Mouse (Mus musculus) limb, embryonic 15.5 days (tissue): ENCODE results near the gene Cfap157. TPM values are rescaled to one million over a fixed set of nuclear protein-coding genes. Genes with fewer than 3 reads are reported as not detected.

Source experiments
- ATAC-seq: fragments of 200-750 bp; cut with Nextera tagmentation; 2 replicates; pipeline ENCODE4 v1.8.0; 2017; ENCODE audit warnings: low read depth, moderate TSS enrichment; ENCODE audit not compliant: insufficient number of reproducible peaks, low FRiP score, low TSS enrichment
- H3K27ac ChIP-seq: fragments of 300-500 bp; sonication (generic); 2 replicates; pipeline ENCODE4 v1.5.1; 2015; ENCODE audit warnings: moderate library complexity, mild to moderate bottlenecking, inconsistent platforms
- H3K27me3 ChIP-seq: fragments of 300-500 bp; sonication (generic); 2 replicates; pipeline ENCODE4 v1.6.1; 2015; ENCODE audit warnings: inconsistent platforms
- H3K36me3 ChIP-seq: fragments of 300-500 bp; sonication (generic); 2 replicates; pipeline ENCODE4 v1.6.1; 2015; ENCODE audit warnings: inconsistent platforms
- H3K4me1 ChIP-seq: fragments of 300-500 bp; sonication (generic); 2 replicates; pipeline ENCODE4 v1.6.1; 2015; ENCODE audit warnings: inconsistent platforms
- H3K4me2 ChIP-seq: fragments of 300-500 bp; sonication (generic); 2 replicates; pipeline ENCODE4 v1.6.1; 2015; ENCODE audit warnings: mild to moderate bottlenecking, inconsistent platforms
- H3K4me3 ChIP-seq: fragments of 300-500 bp; sonication (generic); 2 replicates; pipeline ENCODE4 v1.5.1; 2015; ENCODE audit warnings: mild to moderate bottlenecking, inconsistent platforms
- H3K9ac ChIP-seq: fragments of 300-500 bp; sonication (generic); 2 replicates; pipeline ENCODE4 v1.6.1; 2015; ENCODE audit warnings: inconsistent platforms
- H3K9me3 ChIP-seq: fragments of 300-500 bp; sonication (generic); 2 replicates; pipeline ENCODE4 v1.6.1; 2016; ENCODE audit warnings: inconsistent platforms
- WGBS: fragments of 180-500 bp; shearing (Covaris S2); methylation state at CpG from one replicate; pipeline ENCODE4 v1.1.7; 2015; 5-methylcytosine and 5-hydroxymethylcytosine counted together
- polyA plus RNA-seq: library from polyadenylated mRNA; unstranded; fragments of >200 nt; fragmentation: Nextera tagmentation; extraction: Ambion mirVana; gene quantifications from 2 replicates; pipeline ENCODE4 v1.2.1, GENCODE M21; 2015

Gene Cfap157
- polyA plus RNA-seq, 1 experiment from 2014 or later: 1.0 TPM

- WGBS: 26% methylated on average over 17 of the region's 17 CpGs
- Histone ChIP-seq H3K4me2 (0 out of 2 replicates have a peak overlapping the region, but pooled peaks have one; percentile 14), H3K27me3 (no peaks in the 10 kb centered on the region), H3K4me1 (peaks cover 11% of the 10 kb centered on the region), H3K27ac (peak overlapping the region; percentile 33), H3K4me3 (no peak overlapping the region), H3K9me3 (no peaks in the 10 kb centered on the region), H3K9ac (no peak overlapping the region), H3K36me3 (peaks cover 19% of the 10 kb centered on the region)
- peak; percentile 72 for ATAC-seq
These were observed 32.8 kb upstream of the Cfap157 start for GRCm38 (mm10) chr2:32816946-32817581.

GRCm38 (mm10) chr2:32816497-32816896 is 32.3 kb upstream of the Cfap157 start:
- peaks cover 24% of the 10 kb centered on the region for H3K36me3 ChIP-seq
- H3K9ac ChIP-seq: no peak overlapping the region
- H3K4me1 ChIP-seq: peaks cover 11% of the 10 kb centered on the region
- WGBS: 85% methylated on average over 2 of the region's 2 CpGs
- H3K9me3 ChIP-seq: no peaks in the 10 kb centered on the region
- H3K27ac ChIP-seq: no peak overlapping the region
- ATAC-seq: no peak
- no peak overlapping the region for H3K4me2 ChIP-seq
- H3K4me3 ChIP-seq: no peak overlapping the region
- no peaks in the 10 kb centered on the region for H3K27me3 ChIP-seq

- no peak overlapping the region for H3K27ac ChIP-seq
- H3K36me3 ChIP-seq: peaks cover 51% of the 10 kb centered on the region
- H3K27me3 ChIP-seq: no peaks in the 10 kb centered on the region
- H3K9me3 ChIP-seq: no peaks in the 10 kb centered on the region
- no peak overlapping the region for H3K4me2 ChIP-seq
- H3K4me1 ChIP-seq: peaks cover 2% of the 10 kb centered on the region
- no peak overlapping the region for H3K9ac ChIP-seq
- no peak for ATAC-seq
- no peak overlapping the region for H3K4me3 ChIP-seq
- 75% methylated on average over 8 of the region's 8 CpGs for WGBS
These were observed 27.7 kb upstream of the Cfap157 start for GRCm38 (mm10) chr2:32811959-32812358.

GRCm38 (mm10) chr2:32808816-32809566 is 24.8 kb upstream of the Cfap157 start:
- Histone ChIP-seq H3K36me3 (peaks cover 62% of the 10 kb centered on the region), H3K4me2 (no peak overlapping the region), H3K27ac (no peak overlapping the region), H3K27me3 (no peaks in the 10 kb centered on the region), H3K9me3 (no peaks in the 10 kb centered on the region), H3K9ac (no peak overlapping the region), H3K4me3 (no peak overlapping the region), H3K4me1 (no peaks in the 10 kb centered on the region)
- 85% methylated on average over 14 of the region's 14 CpGs for WGBS
- no peak for ATAC-seq

- no peak for ATAC-seq
- H3K9me3 ChIP-seq: no peaks in the 10 kb centered on the region
- peaks cover 85% of the 10 kb centered on the region for H3K36me3 ChIP-seq
These were observed 14.2 kb upstream of the Cfap157 start for GRCm38 (mm10) chr2:32798251-32798962.

GRCm38 (mm10) chr2:32795748-32796418 is 11.7 kb upstream of the Cfap157 start:
- 86% methylated on average over 13 of the region's 13 CpGs for WGBS
- H3K4me3 ChIP-seq: no peak overlapping the region
- H3K36me3 ChIP-seq: peaks cover 72% of the 10 kb centered on the region
- H3K9ac ChIP-seq: no peak overlapping the region
- H3K27ac ChIP-seq: no peak overlapping the region
- ATAC-seq: no peak
- H3K27me3 ChIP-seq: no peaks in the 10 kb centered on the region
- no peaks in the 10 kb centered on the region for H3K9me3 ChIP-seq
- no peaks in the 10 kb centered on the region for H3K4me1 ChIP-seq
- H3K4me2 ChIP-seq: no peak overlapping the region

More at GRCm38 (mm10) chr2:32798251-32798962, 14.2 kb upstream of the Cfap157 start:
- H3K27me3 ChIP-seq: no peaks in the 10 kb centered on the region
- H3K4me3 ChIP-seq: no peak overlapping the region
- no peak overlapping the region for H3K27ac ChIP-seq
- H3K4me1 ChIP-seq: no peaks in the 10 kb centered on the region
- H3K4me2 ChIP-seq: no peak overlapping the region
- 68% methylated on average over 10 of the region's 10 CpGs for WGBS
- no peak overlapping the region for H3K9ac ChIP-seq

- Histone ChIP-seq H3K4me2 (no peak overlapping the region), H3K9me3 (no peaks in the 10 kb centered on the region), H3K27ac (no peak overlapping the region), H3K36me3 (peaks cover 43% of the 10 kb centered on the region), H3K4me1 (no peaks in the 10 kb centered on the region), H3K4me3 (no peak overlapping the region), H3K9ac (no peak overlapping the region), H3K27me3 (no peaks in the 10 kb centered on the region)
- 67% methylated on average over 6 of the region's 6 CpGs for WGBS
- no peak for ATAC-seq
These were observed 7.1 kb upstream of the Cfap157 start for GRCm38 (mm10) chr2:32791297-32791696.

- Histone ChIP-seq H3K4me2 (no peak overlapping the region), H3K9me3 (no peaks in the 10 kb centered on the region), H3K27me3 (no peaks in the 10 kb centered on the region), H3K4me1 (peaks cover 6% of the 10 kb centered on the region; the same call in 1 of the 2 replicates), H3K9ac (no peak overlapping the region), H3K27ac (no peak overlapping the region), H3K4me3 (no peak overlapping the region), H3K36me3 (peaks cover 16% of the 10 kb centered on the region)
- WGBS: 51% methylated on average over 2 of the region's 2 CpGs
- no peak for ATAC-seq
These were observed 4.4 kb upstream of the Cfap157 start for GRCm38 (mm10) chr2:32788581-32788980.

GRCm38 (mm10) chr2:32787176-32787575 is 2.9 kb upstream of the Cfap157 start:
- Histone ChIP-seq H3K27ac (no peak overlapping the region), H3K27me3 (no peaks in the 10 kb centered on the region), H3K4me3 (no peak overlapping the region), H3K4me2 (no peak overlapping the region), H3K9ac (no peak overlapping the region), H3K36me3 (peaks cover 13% of the 10 kb centered on the region), H3K9me3 (no peaks in the 10 kb centered on the region), H3K4me1 (peaks cover 6% of the 10 kb centered on the region; the same call in 1 of the 2 replicates)
- ATAC-seq: no peak
- 60% methylated on average over 6 of the region's 6 CpGs for WGBS

GRCm38 (mm10) chr2:32781710-32782109 is 2.5 kb downstream of the Cfap157 start:
- Histone ChIP-seq H3K27ac (no peak overlapping the region), H3K9me3 (no peaks in the 10 kb centered on the region), H3K4me1 (peaks cover 12% of the 10 kb centered on the region; the same call in 1 of the 2 replicates), H3K4me2 (no peak overlapping the region), H3K9ac (no peak overlapping the region), H3K27me3 (no peaks in the 10 kb centered on the region), H3K36me3 (no peaks in the 10 kb centered on the region), H3K4me3 (no peak overlapping the region)
- no peak for ATAC-seq
- WGBS: 79% methylated on average over 6 of the region's 6 CpGs

GRCm38 (mm10) chr2:32779714-32780113 is 4.5 kb downstream of the Cfap157 start:
- H3K4me1 ChIP-seq: peaks cover 25% of the 10 kb centered on the region
- 84% methylated on average over 6 of the region's 6 CpGs for WGBS
- H3K4me2 ChIP-seq: no peak overlapping the region

More at GRCm38 (mm10) chr2:32779714-32780113, 4.5 kb downstream of the Cfap157 start:
- ATAC-seq: no peak
- no peak overlapping the region for H3K27ac ChIP-seq
- H3K4me3 ChIP-seq: no peak overlapping the region
- no peaks in the 10 kb centered on the region for H3K36me3 ChIP-seq
- H3K27me3 ChIP-seq: no peaks in the 10 kb centered on the region
- no peak overlapping the region for H3K9ac ChIP-seq
- H3K9me3 ChIP-seq: no peaks in the 10 kb centered on the region
